Mouse (Mus musculus): ENCODE measurements around the gene Sqstm1.

Sqstm1 gene

GRCm38 (mm10) chr11:50230481-50231304 is 20.1 kb upstream of the Sqstm1 start:
- no peak for DNase-seq (ENCODE audit: low read depth)

DNA sequence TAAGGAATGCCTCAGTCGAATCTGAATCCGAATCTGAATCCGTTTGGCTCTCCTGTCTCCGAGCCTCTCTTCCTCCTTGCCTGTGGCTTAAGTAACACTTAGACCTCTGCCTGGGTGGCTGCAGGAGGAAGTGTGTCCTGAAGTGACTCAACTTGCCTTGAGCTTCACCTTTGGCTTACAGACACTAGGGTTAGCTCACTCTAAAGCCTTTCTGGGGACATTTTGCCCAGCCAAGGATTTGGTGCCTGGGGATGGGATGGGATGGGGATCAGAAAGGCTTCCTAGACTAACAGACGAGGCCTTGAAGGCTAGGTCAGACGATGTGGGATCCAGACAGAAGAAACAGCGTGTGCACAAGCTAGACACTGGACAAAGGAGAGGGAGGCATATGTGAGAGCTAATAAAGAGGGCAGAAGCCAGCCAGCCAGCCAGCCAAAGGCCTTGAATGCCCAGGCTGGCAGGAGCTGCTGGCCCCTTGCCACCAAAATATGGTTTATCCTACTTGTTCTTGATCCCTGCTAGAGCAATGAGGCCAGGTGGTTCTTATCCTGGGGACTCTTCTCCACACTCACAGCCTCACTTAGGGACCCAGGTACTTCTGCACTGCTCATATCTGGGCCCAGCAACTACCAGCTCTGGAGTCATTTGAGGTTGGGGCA is 18.8 kb upstream of the Sqstm1 start:
- DNase-seq (ENCODE audit: low read depth), result no peak

GRCm38 (mm10) chr11:50228772-50229171 is 18.1 kb upstream of the Sqstm1 start:
- DNase-seq (ENCODE audit: low read depth), result no peak

DNA sequence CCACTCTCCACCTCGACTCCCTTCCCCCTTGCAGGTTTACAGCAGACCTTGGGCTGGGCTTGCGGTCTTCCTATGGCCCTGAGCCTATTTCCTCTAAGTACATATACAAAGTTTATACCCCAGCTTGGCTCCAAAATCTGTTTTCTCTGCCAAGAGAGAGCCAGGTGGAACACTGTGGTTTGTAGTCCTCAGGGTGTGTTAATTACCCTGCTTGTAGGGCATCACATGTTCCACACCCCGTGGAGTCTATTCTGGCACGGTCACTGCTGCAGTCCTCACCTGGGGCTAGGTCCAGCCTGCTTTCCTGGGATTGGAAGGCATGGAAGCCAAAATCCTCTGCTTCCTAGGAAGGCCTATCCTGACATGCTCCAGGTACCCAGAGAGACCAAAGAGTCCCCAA is 17.1 kb upstream of the Sqstm1 start:
- DNase-seq (ENCODE audit: low read depth), result no peak

- no peak for DNase-seq (ENCODE audit: low read depth)
Measured at GRCm38 (mm10) chr11:50227226-50227625, 16.6 kb upstream of the Sqstm1 start.

GRCm38 (mm10) chr11:50226406-50226805 is 15.8 kb upstream of the Sqstm1 start:
- DNase-seq (ENCODE audit: low read depth), result no peak

DNA sequence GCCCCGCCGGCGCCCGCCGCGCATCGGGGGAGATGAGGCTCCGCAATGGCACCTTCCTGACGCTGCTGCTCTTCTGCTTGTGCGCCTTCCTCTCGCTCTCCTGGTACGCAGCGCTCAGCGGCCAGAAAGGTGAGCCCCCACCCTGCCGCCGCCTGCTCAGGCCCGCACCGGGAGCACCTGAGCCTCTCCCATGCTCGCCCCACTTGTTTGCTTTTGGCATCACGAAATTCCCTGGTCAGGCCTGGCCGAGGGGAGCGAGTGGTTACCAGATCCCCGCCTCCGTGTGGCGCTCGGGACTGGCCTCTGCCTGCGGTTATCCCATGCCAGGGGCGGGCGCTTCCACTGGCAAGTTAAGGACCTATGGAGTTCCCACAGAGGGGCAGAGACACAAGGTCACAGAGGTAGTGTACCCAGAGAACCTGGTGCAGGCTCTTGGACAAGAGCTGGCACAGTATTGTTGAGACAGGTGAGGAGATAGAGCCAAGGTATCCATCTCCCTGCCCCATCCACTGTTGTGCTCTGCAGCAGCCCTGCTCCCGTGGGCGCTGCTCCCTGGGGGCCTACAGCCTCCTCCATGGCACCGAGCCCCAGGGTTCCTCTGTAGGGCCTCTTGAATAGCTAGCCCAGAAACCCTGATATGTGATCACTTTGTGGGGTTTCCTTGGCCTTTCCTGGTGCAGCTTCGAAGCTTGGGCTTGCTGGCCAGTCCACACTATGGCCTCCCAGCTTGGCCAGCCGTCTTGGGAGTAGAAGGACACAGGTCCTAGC is 15.2 kb upstream of the Sqstm1 start:
- DNase-seq (ENCODE audit: low read depth), result no peak

DNA sequence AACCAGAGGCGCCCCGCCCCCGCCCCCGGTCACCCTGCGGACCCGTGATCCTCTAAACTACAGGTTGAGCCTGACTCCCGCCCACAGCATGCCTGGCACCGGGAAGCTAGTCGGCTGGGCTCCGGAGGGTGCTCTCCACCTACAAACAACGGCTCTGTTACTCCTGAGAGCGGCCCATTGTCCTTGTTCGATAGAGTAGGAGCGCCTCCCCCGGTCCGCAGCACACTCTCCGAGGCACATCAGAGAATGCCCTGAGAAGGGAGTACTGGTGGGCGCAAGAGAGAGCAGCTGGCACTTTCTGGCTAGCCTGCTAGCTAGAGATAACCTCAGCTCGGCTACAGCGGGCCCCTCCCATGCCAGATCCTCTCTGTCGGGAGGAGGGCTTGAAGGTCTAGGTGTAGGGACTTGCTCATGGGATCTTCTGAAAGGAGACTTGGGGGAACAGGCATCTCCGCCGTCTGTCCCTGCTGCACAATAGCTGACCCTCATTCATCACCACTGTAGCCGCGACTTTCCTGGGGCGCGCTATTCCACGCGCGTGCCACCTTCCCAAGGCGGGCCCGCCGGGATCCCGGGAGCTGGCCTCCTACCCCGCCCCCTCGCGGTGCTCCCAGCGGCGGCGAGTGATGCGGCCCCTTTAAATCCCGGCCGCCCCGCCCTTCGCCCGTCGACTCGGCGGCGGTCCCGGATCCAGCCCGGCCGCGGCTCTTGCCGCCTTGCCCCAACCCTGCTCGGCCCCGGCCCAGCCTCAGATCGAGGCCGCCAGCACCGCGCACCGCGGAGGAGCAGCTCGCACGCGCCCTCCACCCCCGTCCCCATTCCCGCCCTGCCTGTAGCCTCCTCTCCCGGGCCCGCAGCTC is 14.3 kb upstream of the Sqstm1 start:
- DNase-seq (ENCODE audit: low read depth), result peak; percentile 64

DNA sequence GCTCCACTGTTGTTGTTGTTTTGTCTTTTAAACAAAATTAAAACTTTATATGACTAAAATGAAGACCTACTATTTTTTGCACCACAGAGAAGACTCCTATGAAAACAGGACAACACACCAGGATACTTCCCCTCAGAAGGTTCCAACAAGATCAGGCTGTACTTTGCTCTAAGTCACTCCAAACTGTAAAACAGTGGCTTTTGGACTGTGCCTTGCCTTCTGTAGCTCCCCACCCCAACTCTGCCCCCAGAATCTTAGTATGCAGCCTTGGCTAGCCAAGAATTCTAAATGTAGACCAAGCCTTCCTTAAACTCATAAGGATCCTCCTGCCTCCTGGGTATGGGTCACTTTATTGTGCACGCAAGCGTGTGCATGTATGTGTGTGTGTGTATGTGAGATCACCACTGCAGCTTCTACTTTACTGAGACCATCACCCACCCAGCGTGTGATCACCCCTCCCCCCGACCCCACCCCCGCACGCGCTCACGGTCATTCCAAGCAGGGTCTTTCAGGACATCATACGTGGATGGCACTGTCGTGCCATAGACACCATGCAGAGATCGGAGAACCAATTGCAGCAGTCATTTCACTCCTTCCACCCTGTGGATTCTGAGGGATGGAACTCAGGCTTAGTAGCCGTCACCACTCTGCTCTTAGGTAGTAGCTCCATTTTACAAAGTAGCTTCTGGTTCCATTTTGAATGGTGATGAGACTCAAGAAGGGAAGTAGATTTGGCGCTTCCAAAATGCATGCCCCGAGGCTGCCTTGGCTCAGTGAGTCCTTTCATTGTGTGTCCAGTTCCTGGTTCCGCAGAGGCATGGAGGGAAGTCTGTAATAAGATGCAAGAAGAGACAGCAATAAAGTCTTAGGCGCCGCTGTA is 13.4 kb upstream of the Sqstm1 start:
- no peak for DNase-seq (ENCODE audit: low read depth)

- DNase-seq (ENCODE audit: low read depth), result no peak
Measured at GRCm38 (mm10) chr11:50222559-50223276, 12.1 kb upstream of the Sqstm1 start.

DNA sequence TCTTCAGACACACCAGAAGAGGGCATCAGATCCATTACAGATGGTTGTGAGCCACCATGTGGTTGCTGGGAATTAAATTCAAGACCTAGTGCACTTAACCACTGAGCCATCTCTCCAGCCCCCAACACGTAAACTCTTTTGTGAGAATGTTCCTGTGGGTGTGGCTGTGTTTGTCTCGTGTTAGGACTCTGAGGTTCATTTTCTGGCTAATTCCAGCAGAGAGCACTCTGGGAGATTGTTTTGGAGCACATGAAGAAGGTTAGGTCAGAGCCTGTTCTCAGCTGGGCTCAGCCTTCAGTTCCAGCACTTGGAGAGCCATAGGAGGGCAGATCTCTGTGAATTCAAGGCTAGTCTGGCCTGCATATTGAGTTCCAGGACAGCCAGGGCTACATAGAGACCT is 9.2 kb upstream of the Sqstm1 start:
- DNase-seq (ENCODE audit: low read depth), result no peak

DNA sequence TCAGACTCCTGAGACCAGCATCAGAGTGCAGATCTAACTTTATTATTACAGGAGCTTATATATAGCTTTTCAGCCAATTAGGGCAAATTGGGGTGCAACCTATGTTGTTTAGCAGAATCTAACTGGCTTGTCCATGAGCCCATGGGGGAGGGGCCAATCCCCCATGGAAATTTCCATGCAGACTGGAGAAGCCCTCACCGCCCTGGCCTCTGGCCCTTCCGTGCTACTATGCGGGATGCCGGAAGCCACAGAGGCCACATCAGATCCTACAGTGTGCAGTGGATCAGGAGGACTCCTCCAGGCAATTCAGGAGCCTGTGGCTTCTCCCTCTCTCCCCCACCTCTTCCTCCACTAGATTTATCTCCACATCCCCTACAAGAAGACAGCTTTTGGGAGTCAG is 7.2 kb upstream of the Sqstm1 start:
- DNase-seq (ENCODE audit: low read depth), result no peak

GRCm38 (mm10) chr11:50216724-50217366 is 6.2 kb upstream of the Sqstm1 start:
- no peak for DNase-seq (ENCODE audit: low read depth)

DNA sequence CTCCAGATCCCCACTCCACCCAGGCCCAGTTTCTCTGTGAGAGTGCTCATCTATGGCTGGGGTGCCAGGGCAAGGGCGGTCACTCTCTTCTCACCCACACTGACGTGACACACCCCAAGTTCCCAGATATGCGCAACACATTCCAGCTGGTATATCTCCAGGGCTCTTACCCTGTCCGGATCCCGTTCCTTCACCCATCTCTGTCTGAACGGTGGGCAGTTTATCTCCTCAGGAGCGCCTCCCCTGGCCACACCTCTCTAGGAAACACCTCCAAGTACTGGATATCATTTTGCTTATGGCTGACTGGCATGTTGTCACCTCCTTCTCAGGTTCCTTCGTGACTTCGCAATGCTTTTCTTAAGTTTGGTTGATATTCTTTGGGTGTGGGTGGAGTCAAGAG is 5.0 kb upstream of the Sqstm1 start:
- no peak for DNase-seq (ENCODE audit: low read depth)

GRCm38 (mm10) chr11:50214631-50215030 is 4.0 kb upstream of the Sqstm1 start:
- no peak for DNase-seq (ENCODE audit: low read depth)

GRCm38 (mm10) chr11:50212848-50213758 is 2.5 kb upstream of the Sqstm1 start:
- peak; percentile 53 for DNase-seq (ENCODE audit: low read depth)

GRCm38 (mm10) chr11:50212060-50212739 is 1.6 kb upstream of the Sqstm1 start:
- no peak for DNase-seq (ENCODE audit: low read depth)

Measured in c-Kit-positive CD71-negative TER-119-negative erythroid progenitor cells, embryonic 14.5 days (primary cell).